Mouse (Mus musculus): ENCODE measurements around the gene Grm3.

DNA sequence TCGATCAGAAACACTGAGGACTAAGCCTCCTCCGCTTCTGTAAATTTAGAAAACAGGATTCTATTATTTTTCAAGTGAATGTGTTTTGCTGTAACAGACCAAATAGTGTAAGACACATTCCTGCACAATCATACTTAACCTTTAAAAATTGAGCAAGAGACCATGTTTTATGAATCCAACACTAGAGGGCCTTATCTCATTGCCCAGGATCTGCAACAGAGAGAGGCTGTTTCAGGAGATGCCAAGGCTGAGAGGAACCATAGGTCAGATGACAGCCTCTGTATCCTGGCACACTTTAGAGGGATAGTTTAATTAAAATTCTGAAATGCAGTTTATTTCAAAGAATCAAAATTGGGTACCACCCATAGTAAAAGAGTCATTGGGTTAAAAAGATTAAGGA, 271.7 kb downstream of the Grm3 start:
- TF ChIP-seq CTCF (IDR thresholded peaks at IDR 0.05; ENCODE audit: low read depth) (no peak), EP300 (IDR thresholded peaks at IDR 0.05; ENCODE audit: low read depth) (no peak)

Data from liver, postnatal 0 days (tissue).